Mouse (Mus musculus) megakaryocyte, embryonic 14.5 days (primary cell): ENCODE measurements at regions not wholly inside any gene's neighbourhood (a gene's known extent, or its start where the extent isn't known, plus 50 kb on each side); places are given as distances from the start of the nearest gene placed in this dataset.

Experiments used
- H3K27me3 ChIP-seq: replicated peaks from 2 replicates; pipeline ENCODE3; 2012; ENCODE audit warnings: inconsistent platforms
- H3K36me3 ChIP-seq: replicated peaks from 2 replicates; pipeline ENCODE3; 2012; ENCODE audit warnings: low read length, inconsistent platforms, mixed read lengths
- H3K4me1 ChIP-seq: 2 replicates; pipeline ENCODE4 v1.6.1; 2012; ENCODE audit warnings: inconsistent platforms
- H3K4me3 ChIP-seq: replicated peaks from 2 replicates; pipeline ENCODE3; 2012; ENCODE audit warnings: moderate library complexity, mild to moderate bottlenecking, inconsistent platforms
- H3K9me3 ChIP-seq: 2 replicates; pipeline ENCODE4 v1.6.1; 2012; ENCODE audit warnings: inconsistent platforms
- FLI1 ChIP-seq: IDR thresholded peaks from 2 replicates; pipeline ENCODE4 v1.6.1; 2012; ENCODE audit warnings: low read length, inconsistent platforms, mixed read lengths
- GATA1 ChIP-seq: IDR thresholded peaks from 3 replicates; pipeline ENCODE4 v1.6.1; 2012; ENCODE audit warnings: mixed read lengths, low read length, inconsistent platforms, borderline replicate concordance

DNA sequence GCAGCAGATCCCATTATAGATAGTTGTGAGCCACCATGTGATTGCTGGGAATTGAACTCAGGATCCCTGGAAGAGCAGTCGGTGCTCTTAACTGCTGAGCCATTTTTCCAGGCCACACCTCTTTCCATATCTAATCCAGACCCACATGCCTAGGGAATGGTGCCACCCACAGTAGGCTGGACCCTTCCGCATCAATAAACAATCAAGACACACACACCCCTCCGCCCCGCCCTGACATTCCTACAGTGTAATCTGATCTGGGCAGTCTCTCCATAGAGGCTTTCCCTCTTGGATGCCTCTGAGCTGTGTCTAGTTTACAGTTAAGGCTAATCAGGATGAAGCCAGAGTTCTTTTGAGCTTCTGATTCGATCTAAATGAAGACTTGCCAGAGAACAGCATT lies 248.8 kb downstream of the Ajap1 start:
- Histone ChIP-seq H3K9me3 (peaks cover 91% of the 10 kb centered on the region), H3K36me3 (no peaks in the 10 kb centered on the region), H3K4me1 (no peaks in the 10 kb centered on the region), H3K4me3 (no peak overlapping the region), H3K27me3 (no peaks in the 10 kb centered on the region)
- TF ChIP-seq GATA1: no peak
- TF ChIP-seq FLI1: no peak

GRCm38 (mm10) chr4:153229221-153229620 lies 253.4 kb downstream of the Ajap1 start:
- TF ChIP-seq FLI1 (no peak), GATA1 (no peak)
- no peaks in the 10 kb centered on the region for H3K36me3 ChIP-seq
- peaks cover 89% of the 10 kb centered on the region for H3K9me3 ChIP-seq
- H3K4me1 ChIP-seq: no peaks in the 10 kb centered on the region
- H3K27me3 ChIP-seq: no peaks in the 10 kb centered on the region
- H3K4me3 ChIP-seq: no peak overlapping the region

DNA sequence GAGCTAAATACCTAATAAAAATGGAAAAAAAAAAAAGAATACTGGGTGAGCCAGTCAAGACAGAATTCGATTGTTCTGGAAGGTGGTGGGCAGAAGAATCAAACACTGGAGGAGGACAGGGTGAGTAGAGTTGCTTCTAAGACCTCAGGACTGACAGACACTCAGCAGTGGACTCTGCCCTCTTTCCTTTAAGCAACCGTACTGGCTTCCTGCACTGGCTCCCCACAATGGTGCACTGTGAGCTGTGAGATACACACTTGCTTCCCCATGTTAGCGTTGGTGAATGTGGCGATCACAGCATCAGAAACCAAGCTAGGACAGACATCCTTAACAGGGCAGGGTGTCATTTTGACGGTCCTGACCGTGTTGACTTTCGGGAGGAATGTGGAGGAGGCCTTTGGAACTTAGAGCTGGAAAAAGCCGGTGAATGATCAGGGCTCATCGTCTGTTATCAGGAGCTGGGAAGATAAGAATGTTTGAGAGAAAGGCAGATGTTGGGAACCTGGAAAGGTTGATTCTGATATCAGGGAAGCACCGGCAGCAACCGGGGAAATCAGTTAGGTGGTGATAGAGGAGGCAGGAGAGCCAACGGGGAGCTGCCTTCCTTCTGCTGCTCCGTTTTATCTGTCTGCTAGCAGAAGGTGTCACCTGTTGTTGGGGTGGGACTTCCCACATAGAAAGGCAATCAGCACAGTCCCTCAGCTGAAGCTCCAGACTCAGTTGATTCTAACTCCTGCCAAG lies 254.8 kb downstream of the Ajap1 start:
- no peaks in the 10 kb centered on the region for H3K27me3 ChIP-seq
- no peaks in the 10 kb centered on the region for H3K4me1 ChIP-seq
- no peaks in the 10 kb centered on the region for H3K36me3 ChIP-seq
- H3K4me3 ChIP-seq: no peak overlapping the region
- no peak for TF ChIP-seq GATA1
- peaks cover 88% of the 10 kb centered on the region for H3K9me3 ChIP-seq

GRCm38 (mm10) chr4:153224618-153225177 lies 257.9 kb downstream of the Ajap1 start:
- Histone ChIP-seq H3K9me3 (peaks cover 84% of the 10 kb centered on the region), H3K4me3 (no peak overlapping the region)

DNA sequence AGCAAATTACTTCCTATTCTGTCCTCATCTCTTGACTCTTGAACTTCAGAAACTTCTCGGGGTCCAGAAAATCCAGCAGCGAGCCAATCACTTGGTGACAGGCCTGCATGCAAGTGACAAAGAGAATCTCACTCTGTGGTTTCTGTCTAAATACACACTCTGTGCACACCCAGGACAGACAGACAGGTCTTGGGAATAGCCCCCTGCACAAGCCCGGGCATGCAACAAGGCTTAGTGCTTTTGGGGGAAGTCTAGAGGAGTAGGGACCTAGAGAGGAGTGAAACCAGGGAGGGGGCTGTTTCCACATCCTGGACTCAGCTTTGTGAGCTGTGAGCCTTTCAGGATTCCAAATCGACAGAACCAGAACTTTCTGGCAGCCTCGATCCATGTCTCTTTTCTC lies 259.6 kb downstream of the Ajap1 start:
- H3K4me3 ChIP-seq: no peak overlapping the region
- TF ChIP-seq FLI1 (no peak), GATA1 (no peak)
- H3K27me3 ChIP-seq: no peaks in the 10 kb centered on the region
- peaks cover 82% of the 10 kb centered on the region for H3K9me3 ChIP-seq
- H3K36me3 ChIP-seq: no peaks in the 10 kb centered on the region
- no peaks in the 10 kb centered on the region for H3K4me1 ChIP-seq

More at GRCm38 (mm10) chr4:153224618-153225177, 257.9 kb downstream of the Ajap1 start:
- H3K4me1 ChIP-seq: no peaks in the 10 kb centered on the region
- no peak for TF ChIP-seq FLI1
- no peak for TF ChIP-seq GATA1
- no peaks in the 10 kb centered on the region for H3K27me3 ChIP-seq
- H3K36me3 ChIP-seq: no peaks in the 10 kb centered on the region

GRCm38 (mm10) chr4:153220485-153220884 lies 262.1 kb downstream of the Ajap1 start:
- no peak overlapping the region for H3K4me3 ChIP-seq
- H3K36me3 ChIP-seq: no peaks in the 10 kb centered on the region
- H3K9me3 ChIP-seq: peaks cover 85% of the 10 kb centered on the region
- no peaks in the 10 kb centered on the region for H3K4me1 ChIP-seq
- TF ChIP-seq GATA1 (no peak), FLI1 (no peak)
- no peaks in the 10 kb centered on the region for H3K27me3 ChIP-seq

- no peak overlapping the region for H3K4me3 ChIP-seq
- H3K9me3 ChIP-seq: peaks cover 87% of the 10 kb centered on the region
- TF ChIP-seq FLI1 (no peak), GATA1 (no peak)
- H3K4me1 ChIP-seq: no peaks in the 10 kb centered on the region
- H3K27me3 ChIP-seq: no peaks in the 10 kb centered on the region
- H3K36me3 ChIP-seq: no peaks in the 10 kb centered on the region
Measured at GRCm38 (mm10) chr4:153220074-153220473, 262.5 kb downstream of the Ajap1 start.

- Histone ChIP-seq H3K4me1 (no peaks in the 10 kb centered on the region), H3K9me3 (peaks cover 74% of the 10 kb centered on the region), H3K4me3 (peak overlapping the region; percentile 51), H3K36me3 (no peaks in the 10 kb centered on the region), H3K27me3 (no peaks in the 10 kb centered on the region)
- TF ChIP-seq GATA1 (no peak), FLI1 (no peak)
Measured at GRCm38 (mm10) chr4:153217541-153217980, 265.1 kb downstream of the Ajap1 start.

- H3K27me3 ChIP-seq: no peaks in the 10 kb centered on the region
- H3K4me3 ChIP-seq: no peak overlapping the region
- peaks cover 72% of the 10 kb centered on the region for H3K9me3 ChIP-seq
- H3K36me3 ChIP-seq: no peaks in the 10 kb centered on the region
- TF ChIP-seq GATA1: no peak
- H3K4me1 ChIP-seq: no peaks in the 10 kb centered on the region
Measured at GRCm38 (mm10) chr4:153212095-153212494, 270.5 kb downstream of the Ajap1 start.

GRCm38 (mm10) chr4:153208822-153209221 lies 273.8 kb downstream of the Ajap1 start:
- Histone ChIP-seq H3K4me3 (peak overlapping the region; percentile 44), H3K9me3 (peaks cover 77% of the 10 kb centered on the region), H3K36me3 (no peaks in the 10 kb centered on the region), H3K27me3 (no peaks in the 10 kb centered on the region), H3K4me1 (no peaks in the 10 kb centered on the region)
- TF ChIP-seq GATA1 (no peak), FLI1 (no peak)
